Mouse (Mus musculus) cerebellum, adult 2 months (tissue): Measurements from ENCODE around the gene Cd300lg.

Experiments used
- CTCF ChIP-seq: fragments of 200-500 bp; IDR thresholded peaks from 2 replicates; pipeline ENCODE4 v1.5.1; 2011; ENCODE audit warnings: low read depth, mild to moderate bottlenecking, control low read depth, low read length, moderate library complexity, borderline replicate concordance; ENCODE audit not compliant: insufficient read depth
- POLR2A ChIP-seq: fragments of 200-500 bp; IDR thresholded peaks from 2 replicates; pipeline ENCODE4 v1.6.1; 2011; ENCODE audit warnings: low read length, control low read depth, borderline replicate concordance; ENCODE audit not compliant: insufficient read depth

DNA sequence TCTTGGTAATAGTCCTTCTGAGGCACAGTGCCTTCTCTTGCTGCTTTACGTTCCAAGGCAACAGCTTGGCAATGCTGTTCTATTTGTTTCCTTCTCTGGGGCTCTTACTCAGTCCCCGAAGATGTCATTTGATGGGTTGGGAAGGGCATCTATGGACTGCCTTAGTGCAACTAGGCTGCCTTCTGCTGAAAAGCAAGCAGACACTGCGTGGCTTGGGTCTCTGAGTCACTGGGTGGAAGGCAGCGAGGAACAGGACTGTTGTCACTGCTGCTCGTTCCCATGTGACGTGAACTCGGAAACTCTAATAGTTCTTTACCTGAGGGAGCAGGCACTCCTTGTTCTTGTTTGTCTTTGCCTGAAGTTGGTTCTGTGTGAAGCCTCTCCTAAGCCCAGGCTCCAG is 45.4 kb upstream of the Cd300lg start:
- TF ChIP-seq CTCF (no peak), POLR2A (no peak)
